Mouse (Mus musculus) cerebral cortex, adult 2 months (tissue): Measurements from ENCODE around the gene Tsnaxip1.

Experiments used
- WGBS: fragments of 180-500 bp; shearing (Covaris S2); methylation state at CpG from one replicate; pipeline ENCODE4 v1.1.7; 2018; 5-methylcytosine and 5-hydroxymethylcytosine counted together

Tsnaxip1 gene

DNA sequence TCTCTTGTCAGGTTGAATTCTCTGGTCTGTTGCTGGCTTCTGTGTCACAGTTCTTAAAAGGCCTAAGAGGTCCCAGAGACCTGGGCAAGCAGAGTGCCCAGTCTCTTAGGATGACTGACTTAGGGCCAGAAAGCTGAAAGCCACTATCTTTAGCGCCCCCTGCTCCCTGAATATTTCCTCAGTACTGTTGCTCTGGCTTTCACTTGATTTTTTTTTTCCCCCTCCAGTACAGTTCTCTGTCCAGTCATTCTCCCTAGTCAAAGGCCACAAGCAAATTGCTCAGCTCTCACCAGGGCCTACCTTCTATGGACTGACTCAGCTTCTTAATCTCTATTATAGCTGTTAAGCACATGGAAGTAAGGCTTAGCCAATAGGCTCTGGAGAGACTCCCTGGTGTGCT is 34.4 kb downstream of the Tsnaxip1 start:
- WGBS: 7% methylated on average over 1 of the region's 1 CpGs

DNA sequence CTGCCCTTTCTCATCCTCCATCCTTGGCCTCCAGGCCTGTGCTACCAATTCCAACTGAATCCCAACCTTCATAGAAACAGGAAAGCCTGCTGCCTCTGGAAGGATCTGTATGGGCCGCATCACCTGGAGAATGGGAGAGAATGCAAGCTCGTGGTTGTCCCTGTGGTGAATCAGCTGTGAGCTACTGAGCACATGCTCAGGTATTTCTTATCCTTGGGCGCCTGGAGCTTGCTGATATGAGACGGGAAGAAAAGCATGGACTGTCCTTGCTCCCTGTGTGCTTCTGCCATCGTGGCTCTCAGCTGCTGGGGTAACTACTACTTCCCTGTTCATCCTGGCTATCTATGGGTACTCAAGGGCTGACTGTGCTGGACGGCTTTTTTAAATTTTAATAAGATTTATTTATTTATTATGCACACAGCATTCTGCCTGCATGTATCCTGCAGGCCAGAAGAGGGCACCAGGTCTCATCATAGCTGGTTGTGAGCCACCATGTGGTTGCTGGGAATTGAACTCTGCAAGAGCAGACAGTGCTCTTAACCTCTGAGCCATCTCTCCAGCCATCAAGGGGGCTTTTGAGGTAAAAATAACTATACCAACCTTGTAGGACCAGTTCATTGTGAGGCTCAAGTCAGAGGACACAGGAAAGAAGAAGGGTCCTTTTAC is 39.0 kb downstream of the Tsnaxip1 start:
- 88% methylated on average over 6 of the region's 6 CpGs for WGBS

DNA sequence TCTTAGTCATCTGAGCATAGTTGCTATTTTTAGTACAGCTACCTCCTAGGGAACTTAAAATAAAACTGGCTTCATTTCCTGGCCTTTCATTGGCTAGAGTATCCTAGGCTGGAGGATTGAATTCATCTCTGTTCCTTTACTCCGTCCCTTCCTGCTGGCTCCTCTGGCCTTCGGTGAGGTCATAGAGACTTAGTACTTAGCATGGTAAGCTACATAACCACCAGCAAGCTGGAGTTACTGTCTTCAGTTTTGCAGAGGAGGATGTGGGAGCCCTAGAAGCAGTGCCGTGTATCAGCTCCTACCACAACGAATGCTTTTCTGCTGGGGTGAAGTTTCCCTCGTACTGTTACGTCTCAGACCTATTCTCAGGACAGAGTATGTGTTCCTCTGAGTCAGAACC is 46.8 kb downstream of the Tsnaxip1 start:
- 25% methylated on average over 6 of the region's 6 CpGs for WGBS

DNA sequence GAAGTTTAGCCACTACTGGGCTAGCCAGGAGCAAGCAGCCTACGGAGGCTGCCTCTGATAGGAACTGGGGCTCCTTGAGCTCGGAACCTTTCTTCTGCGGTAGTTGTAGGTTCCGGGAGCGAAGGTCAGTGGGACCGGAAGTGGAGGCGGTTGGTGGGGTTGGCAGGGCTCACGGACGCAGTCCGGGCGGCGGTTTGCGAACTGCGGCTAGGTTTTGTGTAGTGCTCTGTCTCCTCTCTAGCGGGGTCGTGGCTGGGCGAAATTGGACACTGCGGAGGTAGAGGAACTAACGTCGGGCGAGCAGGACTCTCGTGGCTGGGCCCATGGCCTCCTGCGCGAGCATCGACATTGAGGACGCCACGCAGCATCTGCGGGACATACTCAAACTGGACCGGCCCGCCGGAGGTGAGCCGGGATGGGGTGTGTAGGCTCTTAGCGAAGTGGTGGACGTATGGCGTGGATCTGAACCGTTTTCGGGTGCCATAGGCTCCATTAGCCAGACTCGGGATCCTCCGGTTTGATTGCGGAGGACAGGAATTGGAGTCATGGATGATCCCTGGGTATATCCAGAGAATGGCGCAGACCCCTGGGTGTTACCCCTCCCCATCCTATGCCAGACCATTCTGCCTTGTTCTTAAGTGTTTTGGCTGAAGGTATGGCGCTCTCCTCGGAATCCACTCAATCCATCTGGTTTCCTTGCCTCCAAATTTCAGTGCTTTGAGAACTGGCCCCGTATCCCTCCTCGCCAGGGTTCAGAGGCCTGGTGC is 53.4 kb downstream of the Tsnaxip1 start, which contains the start of gene Edc4:
TSS of gene Edc4 (plus strand) at position 128 of the 767 bp plus-strand sequence.
- under 1% methylated on average over 45 of the region's 45 CpGs for WGBS

DNA sequence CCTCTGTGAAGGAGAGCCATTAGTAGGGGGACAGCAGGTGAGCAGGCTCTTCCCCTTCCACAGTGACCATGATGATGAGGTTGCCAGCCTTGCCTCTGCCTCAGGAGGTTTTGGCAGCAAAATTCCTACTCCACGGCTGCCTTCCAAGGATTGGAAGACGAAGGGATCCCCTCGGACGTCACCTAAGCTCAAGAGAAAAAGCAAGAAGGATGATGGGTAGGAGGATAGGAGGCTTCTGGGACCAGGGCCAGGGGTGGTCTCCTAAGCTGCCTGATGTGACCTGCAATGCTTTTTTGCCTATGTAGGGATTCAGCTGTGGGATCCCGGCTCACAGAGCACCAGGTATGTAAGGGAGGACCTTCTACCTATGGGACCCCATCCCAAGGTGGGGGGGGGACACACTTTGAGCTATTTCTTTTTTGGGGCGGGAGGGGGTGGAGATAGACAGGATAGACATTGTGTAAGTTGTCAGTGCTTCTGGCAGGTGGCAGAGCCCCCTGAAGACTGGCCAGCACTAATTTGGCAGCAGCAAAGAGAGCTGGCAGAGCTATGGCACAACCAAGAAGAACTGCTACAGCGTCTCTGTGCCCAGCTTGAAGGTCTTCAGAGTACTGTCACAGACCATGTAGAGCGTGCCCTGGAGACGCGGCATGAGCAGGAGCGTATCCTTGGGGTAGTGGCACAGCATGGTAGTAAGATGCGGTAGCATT is 62.4 kb downstream of the Tsnaxip1 start:
- 69% methylated on average over 12 of the region's 12 CpGs for WGBS

DNA sequence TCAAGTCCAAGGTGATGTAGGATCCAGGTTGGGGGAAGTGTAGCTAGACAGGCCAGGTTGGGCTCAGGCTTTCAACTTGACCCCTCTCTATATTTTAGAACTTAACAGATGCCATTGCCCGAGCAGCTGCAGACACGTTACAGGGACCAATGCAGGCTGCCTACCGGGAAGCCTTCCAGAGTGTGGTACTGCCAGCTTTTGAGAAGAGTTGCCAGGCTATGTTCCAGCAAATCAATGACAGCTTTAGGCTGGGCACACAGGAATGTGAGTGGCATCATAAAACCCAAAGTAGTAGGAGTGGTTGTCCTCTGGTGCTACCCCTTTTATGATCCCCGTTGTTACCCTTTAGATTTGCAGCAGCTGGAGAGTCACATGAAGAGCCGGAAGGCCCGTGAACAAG is 63.3 kb downstream of the Tsnaxip1 start:
- 44% methylated on average over 6 of the region's 6 CpGs for WGBS

DNA sequence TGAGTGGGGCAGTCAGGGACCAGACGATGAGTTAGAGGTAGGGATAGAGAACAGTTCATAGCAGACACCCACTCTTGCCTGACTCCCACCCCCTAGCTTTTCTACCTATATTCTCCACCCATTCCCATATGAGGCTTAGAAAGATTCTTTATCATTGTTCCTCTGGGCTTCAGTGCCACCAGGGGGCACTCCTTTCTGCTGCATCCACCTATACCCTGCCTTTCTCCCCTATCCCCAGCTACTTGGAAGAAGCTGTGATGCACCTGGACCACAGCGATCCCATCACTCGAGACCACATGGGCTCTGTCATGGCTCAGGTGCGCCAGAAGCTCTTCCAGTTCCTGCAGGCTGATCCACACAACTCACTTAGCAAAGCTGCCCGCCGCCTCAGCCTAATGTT is 64.9 kb downstream of the Tsnaxip1 start:
- WGBS: 74% methylated on average over 6 of the region's 6 CpGs

DNA sequence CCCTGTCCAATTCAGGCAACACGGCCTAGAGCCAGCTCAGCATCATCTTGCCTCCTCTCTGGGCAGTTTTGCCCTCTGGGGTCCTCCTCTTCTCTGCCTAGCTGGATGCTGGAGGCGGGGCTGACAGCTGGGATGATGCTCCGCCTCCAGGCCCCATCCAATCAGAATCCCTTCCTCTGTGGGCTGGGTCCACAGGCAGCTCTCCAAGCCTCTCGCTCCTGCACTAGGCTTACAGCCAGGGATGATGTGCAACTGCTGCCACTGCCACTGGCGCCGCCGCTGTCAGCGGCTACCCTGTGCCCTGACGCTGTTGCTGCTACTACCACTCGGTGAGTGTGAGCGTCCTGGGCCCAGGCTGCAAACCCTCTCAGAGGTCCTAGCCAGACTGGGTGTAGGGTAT is 65.8 kb downstream of the Tsnaxip1 start, which contains the start of gene Nrn1l:
TSS of gene Nrn1l (plus strand) at position 229 of the 400 bp plus-strand sequence.
- 11% methylated on average over 11 of the region's 11 CpGs for WGBS
